Mouse (Mus musculus) stomach, embryonic 16.5 days (tissue): ENCODE measurements at regions not wholly inside any gene's neighbourhood (a gene's known extent, or its start where the extent isn't known, plus 50 kb on each side); places are given as distances from the start of the nearest gene placed in this dataset.

Source experiments
- ATAC-seq: fragments of 200-750 bp; cut with Nextera tagmentation; 2 replicates; pipeline ENCODE4 v1.8.0; 2017; ENCODE audit warnings: moderate number of reproducible peaks, moderate TSS enrichment; ENCODE audit not compliant: insufficient read depth, low FRiP score
- H3K27ac ChIP-seq: fragments of 300-500 bp; sonication (generic); 2 replicates; pipeline ENCODE4 v1.5.1; 2014; ENCODE audit warnings: low read length
- H3K27me3 ChIP-seq: fragments of 300-500 bp; sonication (generic); 2 replicates; pipeline ENCODE4 v1.6.1; 2014; ENCODE audit warnings: low read length, control low read depth, mixed read lengths; ENCODE audit not compliant: control insufficient read depth, insufficient read depth
- H3K36me3 ChIP-seq: fragments of 300-500 bp; sonication (generic); 2 replicates; pipeline ENCODE4 v1.6.1; 2014; ENCODE audit warnings: low read length; ENCODE audit not compliant: control insufficient read depth, insufficient read depth
- H3K4me1 ChIP-seq: fragments of 300-500 bp; sonication (generic); 2 replicates; pipeline ENCODE4 v1.6.1; 2014; ENCODE audit warnings: low read length, control low read depth, mixed read lengths; ENCODE audit not compliant: control insufficient read depth, insufficient read depth
- H3K4me2 ChIP-seq: fragments of 300-500 bp; sonication (generic); 2 replicates; pipeline ENCODE4 v1.6.1; 2014; ENCODE audit warnings: low read depth, low read length, mixed read lengths
- H3K4me3 ChIP-seq: fragments of 300-500 bp; sonication (generic); replicated peaks from 2 replicates; pipeline ENCODE4 v1.5.1; 2014; ENCODE audit warnings: mild to moderate bottlenecking, low read length
- H3K9ac ChIP-seq: fragments of 300-500 bp; sonication (generic); 2 replicates; pipeline ENCODE4 v1.6.1; 2014; ENCODE audit warnings: low read length
- H3K9me3 ChIP-seq: fragments of 300-500 bp; sonication (generic); replicated peaks from 2 replicates; pipeline ENCODE4 v1.6.1; 2016; ENCODE audit warnings: low read length, control low read depth; ENCODE audit not compliant: control insufficient read depth
- WGBS: fragments of 180-500 bp; shearing (Covaris S2); extraction: QIAGEN DNeasy Blood & Tissue Kit; methylation state at CpG from one replicate; pipeline ENCODE4 v1.1.7; 2014; 5-methylcytosine and 5-hydroxymethylcytosine counted together

DNA sequence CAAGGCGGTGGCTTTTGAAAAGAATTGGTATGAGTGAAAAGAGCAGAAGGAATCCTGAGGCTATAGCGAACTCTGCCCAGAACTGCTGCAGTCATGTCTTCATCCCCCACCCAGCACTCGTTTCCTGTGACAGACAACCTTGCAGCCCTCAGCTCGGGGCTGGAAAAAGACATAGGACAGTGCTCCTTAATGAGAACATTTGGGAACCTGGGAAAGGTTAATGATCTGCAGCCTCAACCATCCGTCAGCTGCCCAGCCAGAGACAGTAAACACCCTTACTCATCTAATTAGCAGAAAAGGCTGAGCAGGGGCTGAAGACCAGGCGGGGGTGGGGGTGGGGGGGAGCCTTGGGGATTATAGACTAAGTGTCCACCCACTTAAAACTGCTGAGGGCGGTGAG is 76.3 kb upstream of the Arhgap36 start:
- ATAC-seq = no peak
- WGBS = 19% methylated on average over 7 of the region's 7 CpGs
- H3K4me2 ChIP-seq = no peak overlapping the region

DNA sequence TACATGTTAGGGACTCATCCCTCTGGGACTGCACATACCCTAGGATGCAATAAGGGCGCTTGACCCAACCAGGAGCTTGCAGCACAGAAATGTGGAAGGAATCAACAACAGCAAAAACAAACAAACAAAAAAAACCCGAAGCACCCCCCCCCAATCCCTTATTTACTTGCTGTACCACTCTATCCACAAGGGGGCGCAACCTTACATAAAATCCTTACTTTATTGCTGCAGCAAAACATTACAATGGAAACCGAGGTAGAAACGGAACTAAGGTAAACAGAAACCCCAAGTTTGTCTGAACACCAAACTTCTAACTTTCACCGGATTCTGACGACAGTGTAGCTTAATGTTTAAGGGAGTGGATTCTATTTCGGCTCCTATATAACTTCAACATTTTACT is 86.7 kb upstream of the Arhgap36 start:
- 18% methylated on average over 8 of the region's 8 CpGs for WGBS
- H3K4me2 ChIP-seq = no peak overlapping the region; the same call in 1 of the 2 replicates
- H3K27ac ChIP-seq = no peak overlapping the region
- H3K36me3 ChIP-seq = no peaks in the 10 kb centered on the region
- H3K27me3 ChIP-seq = no peaks in the 10 kb centered on the region
- no peaks in the 10 kb centered on the region for H3K4me1 ChIP-seq
- no peak overlapping the region for H3K9ac ChIP-seq
- H3K9me3 ChIP-seq = no peaks in the 10 kb centered on the region
- 0 out of 2 replicates have a peak overlapping the region, but pooled peaks have one; percentile 10 for H3K4me3 ChIP-seq
- ATAC-seq = no peak

More for the DNA sequence above, 76.3 kb upstream of the Arhgap36 start:
- Histone ChIP-seq H3K9me3 (no peaks in the 10 kb centered on the region), H3K27ac (no peak overlapping the region), H3K27me3 (no peaks in the 10 kb centered on the region), H3K4me1 (no peaks in the 10 kb centered on the region), H3K36me3 (no peaks in the 10 kb centered on the region), H3K4me3 (no peak overlapping the region), H3K9ac (no peak overlapping the region)

DNA sequence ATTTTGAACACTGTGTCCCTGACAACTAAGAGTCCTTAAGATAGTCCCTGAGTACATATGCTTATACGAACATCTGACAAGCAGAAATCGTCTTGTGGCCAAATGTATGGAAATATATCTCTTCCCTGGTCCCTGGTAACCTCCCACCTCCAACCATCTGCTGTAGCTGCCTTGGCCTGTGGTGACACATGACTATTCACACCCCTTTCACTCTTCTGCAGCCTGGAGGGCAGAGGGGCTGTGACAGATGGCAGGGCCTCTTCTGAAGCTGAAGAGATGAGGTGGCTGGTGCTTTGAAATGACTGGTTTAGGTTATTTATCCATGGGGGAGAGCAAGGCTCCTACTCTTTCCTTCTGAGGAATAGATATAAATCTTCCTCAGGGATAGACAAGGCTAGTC is 82.3 kb upstream of the Enox2 start:
- Histone ChIP-seq H3K27ac (no peak overlapping the region), H3K27me3 (no peaks in the 10 kb centered on the region), H3K4me1 (no peaks in the 10 kb centered on the region), H3K9me3 (no peaks in the 10 kb centered on the region), H3K4me2 (no peak overlapping the region), H3K9ac (no peak overlapping the region), H3K4me3 (no peak overlapping the region), H3K36me3 (no peaks in the 10 kb centered on the region)
- 72% methylated on average over 2 of the region's 2 CpGs for WGBS
- no peak for ATAC-seq

DNA sequence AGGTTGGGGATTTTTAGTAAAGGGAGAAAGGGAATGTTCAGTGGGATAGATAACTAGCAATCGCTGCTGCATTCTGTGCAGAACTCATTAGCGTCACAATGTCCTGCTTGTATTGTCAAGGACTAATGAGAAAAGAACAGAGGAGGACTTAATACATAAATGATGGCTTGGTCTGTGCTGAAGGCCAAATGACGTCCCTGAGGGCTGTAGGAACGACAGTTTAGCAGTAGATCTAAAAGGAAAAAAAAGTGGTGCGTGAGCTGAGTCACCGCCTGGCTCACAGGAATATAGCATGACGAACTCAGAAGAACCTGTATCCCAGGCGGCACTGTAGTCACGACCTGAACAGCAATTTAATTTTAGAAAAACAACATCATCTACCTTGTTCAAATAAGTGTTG is 81.3 kb upstream of the Enox2 start:
- no peaks in the 10 kb centered on the region for H3K9me3 ChIP-seq
- no peak overlapping the region for H3K4me3 ChIP-seq
- H3K36me3 ChIP-seq = no peaks in the 10 kb centered on the region
- no peak overlapping the region for H3K4me2 ChIP-seq
- no peaks in the 10 kb centered on the region for H3K27me3 ChIP-seq
- 68% methylated on average over 9 of the region's 9 CpGs for WGBS
- no peak overlapping the region for H3K9ac ChIP-seq
- no peak for ATAC-seq
- H3K27ac ChIP-seq = no peak overlapping the region
- H3K4me1 ChIP-seq = no peaks in the 10 kb centered on the region

DNA sequence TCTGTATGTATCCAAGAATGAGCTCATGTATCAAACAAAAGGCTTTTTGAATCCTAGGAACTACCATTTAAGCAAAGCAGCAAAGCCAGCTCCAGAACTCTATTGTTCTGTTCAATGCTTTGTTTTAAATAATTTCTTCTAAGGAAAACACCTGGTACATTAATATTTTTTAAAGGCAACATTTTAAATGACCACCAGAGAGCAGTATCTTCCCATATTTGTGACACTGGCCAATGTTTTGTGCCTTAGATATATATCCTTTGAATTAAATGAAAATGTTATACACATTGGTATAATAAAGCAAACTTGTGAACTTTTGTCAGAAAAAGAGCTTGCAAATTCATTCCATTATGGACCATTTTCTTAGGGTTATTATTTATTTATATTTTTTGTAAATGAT is 58.4 kb upstream of the Enox2 start:
- H3K27ac ChIP-seq = no peak overlapping the region
- H3K36me3 ChIP-seq = no peaks in the 10 kb centered on the region
- no peak for ATAC-seq
- no peak overlapping the region for H3K9ac ChIP-seq
- no peak overlapping the region for H3K4me3 ChIP-seq
- no peaks in the 10 kb centered on the region for H3K27me3 ChIP-seq
- H3K4me1 ChIP-seq = no peaks in the 10 kb centered on the region
- H3K9me3 ChIP-seq = no peaks in the 10 kb centered on the region
- no peak overlapping the region for H3K4me2 ChIP-seq
